Comparison of ENCODE assay signal across 12 mouse cellular contexts in the genomic region with DNA sequence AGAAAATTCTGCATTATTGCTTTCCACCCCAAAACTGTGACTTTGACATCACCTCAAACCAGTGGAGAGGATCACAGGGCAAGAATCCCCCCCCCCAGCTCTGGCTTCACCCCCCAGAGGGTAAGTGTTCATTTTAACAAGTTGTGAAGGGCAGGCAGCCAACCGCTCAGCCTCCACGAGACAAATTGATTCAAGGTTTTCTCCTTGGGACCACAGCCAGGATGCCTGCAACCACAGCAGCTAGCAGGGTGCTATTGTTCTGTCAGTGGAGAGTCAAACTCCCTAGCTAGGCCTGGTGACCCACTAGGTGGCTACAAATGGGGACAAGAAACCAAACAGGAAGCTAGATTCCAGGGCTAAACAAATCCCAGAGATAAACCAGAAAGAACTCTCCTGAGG.
A peak's percentile ranks its signal among the peaks of the same experiment; 100 is the strongest.
DNase-seq lines count a peak whose midpoint lies in the region; ATAC-seq and TF ChIP-seq lines count a peak whose summit lies in the region.
"Had no signal": no experiment of that assay in that cellular context is flagged by ENCODE, and none has a peak within 500 bp of the region (broad histone marks: within the 10 kb centered on the region; RNA-seq: fewer than 3 reads in every experiment).

No protein-coding gene starts in this region.

- peak; percentile 20 for DNase-seq in gastrocnemius, adult 2 months
- DNase-seq in gastrocnemius, postnatal 4 days (ENCODE audit: low spot score in 2 of 2), result no peak
- peak; percentile 4 for DNase-seq in lung, postnatal 10 days
- no peak for DNase-seq in lung, postnatal 14 days
- peak; percentile 87 for DNase-seq in adrenal gland, postnatal 14 days
- peak; percentile 68 for DNase-seq in limb, embryonic 14.5 days (ENCODE audit: low spot score)
- no peak for DNase-seq in layer of hippocampus, adult 2 months (ENCODE audit: low spot score in 2 of 2)
- DNase-seq in urinary bladder, postnatal 25 days (ENCODE audit: low spot score), result no peak
- DNase-seq: cerebellum, adult 11 months; thymus, adult 18-20 months had no signal

- no peaks in the 10 kb centered on the region for H3K36me3 ChIP-seq in limb, embryonic 14.5 days (ENCODE audit: control insufficient read depth, insufficient read depth, low read length)
- H3K36me3 ChIP-seq: liver, embryonic 12.5 days had no signal

- intact Hi-C loops in gastrocnemius, adult 2 months (cut with DNase I), result no loop called here

- no peak for TF ChIP-seq CTCF in gastrocnemius, adult 2 months (IDR thresholded peaks at IDR 0.05)
- TF ChIP-seq CTCF in layer of hippocampus, adult 2 months (conservative IDR thresholded peaks at IDR 0.05), result no peak

- TF ChIP-seq POLR2A in limb, embryonic 14.5 days (IDR thresholded peaks at IDR 0.05; ENCODE audit: borderline replicate concordance, extremely low read depth, insufficient read depth, insufficient read length), result no peak

- H3K27ac ChIP-seq in gastrocnemius, adult 2 months, result no peak overlapping the region
- H3K27ac ChIP-seq in limb, embryonic 14.5 days (replicated peaks; ENCODE audit: low read depth, low read length), result no peak overlapping the region
- H3K27ac ChIP-seq in layer of hippocampus, adult 2 months, result no peak overlapping the region
- H3K27ac ChIP-seq: liver, embryonic 12.5 days had no signal

- peaks cover 20% of the 10 kb centered on the region for H3K4me1 ChIP-seq in limb, embryonic 14.5 days (ENCODE audit: control insufficient read depth, insufficient read depth, low read length)
- H3K4me1 ChIP-seq: liver, embryonic 12.5 days had no signal

- H3K9ac ChIP-seq in limb, embryonic 14.5 days (ENCODE audit: low read depth, low read length, severe bottlenecking), result no peak overlapping the region
- H3K9ac ChIP-seq: liver, embryonic 12.5 days had no signal

- 4% methylated on average over 2 of the region's 2 CpGs for WGBS in limb, embryonic 14.5 days

- H3K4me3 ChIP-seq in gastrocnemius, adult 2 months, result no peak overlapping the region
- H3K4me3 ChIP-seq in limb, embryonic 14.5 days (replicated peaks; ENCODE audit: low read length), result no peak overlapping the region
- H3K4me3 ChIP-seq in layer of hippocampus, adult 2 months, result no peak overlapping the region
- H3K4me3 ChIP-seq: liver, embryonic 12.5 days had no signal

- no peak overlapping the region for H3K4me2 ChIP-seq in limb, embryonic 14.5 days (replicated peaks; ENCODE audit: low read depth, low read length, severe bottlenecking)
- H3K4me2 ChIP-seq: liver, embryonic 12.5 days had no signal

- ATAC-seq in limb, embryonic 14.5 days (ENCODE audit: low FRiP score, low read depth), result peak; percentile 67; the same call in 1 of the 2 replicates
- ATAC-seq: CD4-positive, CD25-positive, alpha-beta regulatory T cell, adult 4 months; liver, embryonic 12.5 days had no signal

- H3K9me3 ChIP-seq in limb, embryonic 14.5 days (ENCODE audit: control insufficient read depth, low read length), result no peaks in the 10 kb centered on the region
- H3K9me3 ChIP-seq: liver, embryonic 12.5 days had no signal

- no peaks in the 10 kb centered on the region for H3K27me3 ChIP-seq in limb, embryonic 14.5 days (ENCODE audit: control insufficient read depth, insufficient read depth, low read length)
- H3K27me3 ChIP-seq: liver, embryonic 12.5 days had no signal

Comparison
In these comparisons a context has a peak if more than half of its experiments do, and no peak if none do; other contexts are left out.
1. DNase-seq: peak in gastrocnemius, adult 2 months (single experiment), lung, postnatal 10 days (single experiment), adrenal gland, postnatal 14 days (single experiment) and limb, embryonic 14.5 days (single experiment); none in gastrocnemius, postnatal 4 days (0 of 2), lung, postnatal 14 days (single experiment), layer of hippocampus, adult 2 months (0 of 2) and urinary bladder, postnatal 25 days (single experiment).